In the genomic region with DNA sequence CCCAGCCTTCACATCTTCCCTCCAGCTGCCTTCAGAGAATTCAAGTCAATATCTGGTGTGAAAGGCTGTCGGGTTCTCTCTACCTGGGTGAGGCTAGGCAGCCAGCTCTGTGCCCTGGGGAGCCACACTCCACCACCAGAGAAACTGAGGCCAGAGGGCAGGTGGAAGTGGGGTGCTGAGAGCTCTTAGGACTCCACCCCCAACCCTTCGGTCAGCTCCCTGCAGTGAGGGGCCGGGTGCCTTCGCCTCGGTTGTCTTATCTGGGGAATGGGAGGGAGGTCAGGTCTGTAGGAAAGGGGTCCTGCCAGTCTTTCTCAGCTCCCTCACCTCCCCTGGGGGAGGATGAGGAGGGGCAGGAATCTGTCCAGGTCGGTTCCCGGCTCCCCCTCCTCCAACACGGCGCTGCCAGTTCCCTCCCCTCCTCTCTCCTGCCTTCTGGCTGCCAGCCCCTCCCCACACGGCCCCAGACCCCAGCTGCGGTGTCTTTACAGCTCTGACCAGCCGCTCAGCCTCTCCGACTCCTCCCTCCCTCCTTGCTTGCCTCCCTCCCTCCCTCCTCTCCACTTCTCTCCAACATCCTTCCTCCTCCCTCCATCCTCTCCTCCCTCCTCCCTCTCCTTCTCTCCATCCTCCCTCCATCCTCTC, we compare ENCODE assay signal across 8 mouse cellular contexts.
A peak's percentile ranks its signal among the peaks of the same experiment; 100 is the strongest.
DNase-seq lines count a peak whose midpoint lies in the region; ATAC-seq and TF ChIP-seq lines count a peak whose summit lies in the region.

No protein-coding gene starts in this region.

- no peaks in the 10 kb centered on the region for H3K36me3 ChIP-seq in heart, adult 2 months (ENCODE audit: control insufficient read depth, insufficient read depth, low read length)
- no peaks in the 10 kb centered on the region for H3K36me3 ChIP-seq in kidney, embryonic 15.5 days
- H3K36me3 ChIP-seq in small intestine, adult 2 months (ENCODE audit: control insufficient read depth, insufficient read depth, low read length), result no peaks in the 10 kb centered on the region

- no peaks in the 10 kb centered on the region for H3K9me3 ChIP-seq in kidney, embryonic 15.5 days (replicated peaks)

- no peak overlapping the region; the same call in 1 of the 2 replicates for H3K4me3 ChIP-seq in heart, adult 2 months
- peak overlapping the region; percentile 44; the same call in 1 of the 2 replicates for H3K4me3 ChIP-seq in kidney, embryonic 15.5 days (replicated peaks)
- H3K4me3 ChIP-seq in small intestine, adult 2 months (ENCODE audit: low read depth, low read length), result no peak overlapping the region; the same call in 1 of the 2 replicates

- peak overlapping the region; percentile 74 for H3K4me2 ChIP-seq in kidney, embryonic 15.5 days

- peak overlapping the region; percentile 89 for H3K27ac ChIP-seq in heart, adult 2 months
- H3K27ac ChIP-seq in kidney, embryonic 15.5 days, result peak overlapping the region; percentile 99
- peak overlapping the region; percentile 58 for H3K27ac ChIP-seq in small intestine, adult 2 months (ENCODE audit: insufficient read depth, low read depth, low read length)

- 19% methylated on average over 12 of the region's 13 CpGs for WGBS in heart, adult 2 months
- 2% methylated on average over 13 of the region's 13 CpGs for WGBS in kidney, embryonic 15.5 days
- 16% methylated on average over 13 of the region's 13 CpGs for WGBS in small intestine, adult 2 months

- TF ChIP-seq CTCF in heart, adult 2 months (IDR thresholded peaks at IDR 0.05), result no peak
- no peak for TF ChIP-seq CTCF in small intestine, adult 2 months (IDR thresholded peaks at IDR 0.05; ENCODE audit: extremely low read depth, insufficient read length, insufficient replicate concordance, low read depth, low read length)

- TF ChIP-seq POLR2A in heart, adult 2 months (IDR thresholded peaks at IDR 0.05; ENCODE audit: insufficient read depth, low read depth, low read length), result no peak
- TF ChIP-seq POLR2A in small intestine, adult 2 months (IDR thresholded peaks at IDR 0.05; ENCODE audit: low read depth, low read length), result no peak

- H3K79me2 ChIP-seq in heart, adult 2 months (replicated peaks; ENCODE audit: control insufficient read depth, insufficient read depth, low read length), result no peaks in the 10 kb centered on the region

- 0 out of 2 replicates have a peak, but pooled peaks have one; percentile 37 for TF ChIP-seq EP300 in heart, adult 2 months (IDR thresholded peaks at IDR 0.05; ENCODE audit: insufficient read depth, low read depth, low read length)

- intact Hi-C loops in heart, adult 2 months (cut with DNase I), result no loop called here

- ATAC-seq in kidney, embryonic 15.5 days (replicated peaks; ENCODE audit: low FRiP score), result peak; percentile 83

- DNase-seq in ovary, adult 18-20 months (ENCODE audit: low spot score), result peak; percentile 73
- DNase-seq in ovary, postnatal 14 days (ENCODE audit: low spot score), result no peak
- peak; percentile 84 for DNase-seq in cerebellum, adult 9-10 months
- peak; percentile 63 to 68 for DNase-seq in heart, adult 2 months
- DNase-seq in lung, postnatal 14 days, result peak; percentile 52
- DNase-seq in c-Kit-positive CD71-positive TER-119-positive erythroid progenitor cells, embryonic 14.5 days (ENCODE audit: low spot score), result no peak

- H3K9ac ChIP-seq in heart, adult 2 months (ENCODE audit: low read depth, low read length), result peak overlapping the region; percentile 19
- H3K9ac ChIP-seq in kidney, embryonic 15.5 days, result 0 out of 2 replicates have a peak overlapping the region, but pooled peaks have one; percentile 18

- H3K4me1 ChIP-seq in heart, adult 2 months (ENCODE audit: control insufficient read depth, insufficient read depth, low read length), result peaks cover 23% of the 10 kb centered on the region
- peaks cover 80% of the 10 kb centered on the region for H3K4me1 ChIP-seq in kidney, embryonic 15.5 days
- peaks cover 18% of the 10 kb centered on the region for H3K4me1 ChIP-seq in small intestine, adult 2 months (ENCODE audit: control insufficient read depth, insufficient read depth, insufficient read length, low read length)

- no peaks in the 10 kb centered on the region for H3K27me3 ChIP-seq in heart, adult 2 months (ENCODE audit: control insufficient read depth, insufficient read depth, low read length)
- no peaks in the 10 kb centered on the region for H3K27me3 ChIP-seq in kidney, embryonic 15.5 days
- no peaks in the 10 kb centered on the region for H3K27me3 ChIP-seq in small intestine, adult 2 months (ENCODE audit: control insufficient read depth, insufficient read depth, low read length)

Comparison
In these comparisons a context has a peak if more than half of its experiments do, and no peak if none do; other contexts are left out.
1. DNase-seq: peak in ovary, adult 18-20 months (single experiment), cerebellum, adult 9-10 months (single experiment), heart, adult 2 months (2 of 2) and lung, postnatal 14 days (single experiment); none in ovary, postnatal 14 days (single experiment) and c-Kit-positive CD71-positive TER-119-positive erythroid progenitor cells, embryonic 14.5 days (single experiment).
2. Peak in every context shown above with its lines, with median percentiles within 50 percentile points of each other: H3K27ac ChIP-seq.